Mouse (Mus musculus) megakaryocyte, embryonic 14.5 days (primary cell): ENCODE results near the gene Pygl.

ENCODE experiments used
- FLI1 ChIP-seq: IDR thresholded peaks from 2 replicates; pipeline ENCODE4 v1.6.1; 2012; ENCODE audit warnings: low read length, inconsistent platforms, mixed read lengths
- GATA1 ChIP-seq: IDR thresholded peaks from 3 replicates; pipeline ENCODE4 v1.6.1; 2012; ENCODE audit warnings: mixed read lengths, low read length, inconsistent platforms, borderline replicate concordance

GRCm38 (mm10) chr12:70251210-70251884 is 20.1 kb upstream of the Pygl start:
- TF ChIP-seq FLI1: no peak
- no peak for TF ChIP-seq GATA1
